Mouse (Mus musculus): ENCODE measurements around the gene Gm4353.

DNA sequence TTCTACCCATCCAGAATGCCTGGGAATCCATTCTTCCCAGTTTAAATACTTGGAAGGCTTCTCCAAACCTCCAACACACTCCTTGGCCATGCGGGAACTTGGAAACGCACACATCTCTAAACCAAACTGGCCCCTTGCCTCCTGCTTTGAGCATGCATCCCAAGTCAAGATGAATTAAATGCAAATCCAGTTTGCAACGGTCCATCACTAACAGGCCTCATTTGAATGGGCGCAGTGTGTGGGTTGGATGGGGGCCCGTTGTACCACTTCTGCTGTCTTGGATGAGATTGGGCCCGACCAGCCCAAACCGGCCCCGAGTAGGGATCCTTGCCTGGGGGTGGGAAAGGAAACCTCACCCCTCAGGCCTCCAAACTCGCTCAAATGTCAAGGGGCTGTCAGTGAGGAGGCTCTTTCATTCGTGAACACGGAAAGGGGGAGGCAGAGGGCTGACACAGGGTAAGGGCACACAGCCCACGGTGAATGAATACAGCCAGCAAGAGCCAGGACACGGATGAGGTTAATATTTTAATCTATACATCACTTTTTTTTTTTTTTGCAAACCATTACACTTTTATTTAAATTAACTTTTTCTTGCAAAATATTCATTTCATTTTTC is 38.7 kb upstream of the Gm4353 start:
- TF ChIP-seq POLR2A (IDR thresholded peaks at IDR 0.05; ENCODE audit: insufficient read depth, low read depth, low read length) (no peak), CTCF (IDR thresholded peaks at IDR 0.05) (no peak)

Data from heart, adult 2 months (tissue).